Mouse (Mus musculus): ENCODE results near the gene Cd47.

- TF ChIP-seq CTCF (IDR thresholded peaks at IDR 0.05; ENCODE audit: borderline replicate concordance, control insufficient read depth, extremely low read depth, insufficient read depth, low read length, poor library complexity): no peak
- TF ChIP-seq POLR2A (IDR thresholded peaks at IDR 0.05; ENCODE audit: control insufficient read depth, extremely low read depth, insufficient read depth, low read length, poor library complexity): no peak
Observed at GRCm38 (mm10) chr16:49906940-49907339, 106.6 kb downstream of the Cd47 start.

All from thymus, adult 2 months (tissue).